Mouse (Mus musculus) embryonic facial prominence, embryonic 11.5 days (tissue): ENCODE results near the gene Appl2. TPM values are rescaled to one million over a fixed set of nuclear protein-coding genes. Genes with fewer than 3 reads are reported as not detected.

Source experiments
- ATAC-seq: fragments of 200-750 bp; cut with Nextera tagmentation; replicated peaks from 2 replicates; pipeline ENCODE4 v1.8.0; 2017; ENCODE audit warnings: low read depth; ENCODE audit not compliant: insufficient number of reproducible peaks, low FRiP score, low TSS enrichment
- DNase-seq: peaks from one replicate; pipeline ENCODE4 v3.0.0-alpha.2; 2015; ENCODE audit warnings: low spot score
- H3K27ac ChIP-seq: fragments of 300-500 bp; sonication (generic); replicated peaks from 2 replicates; pipeline ENCODE4 v1.5.1; 2014; ENCODE audit warnings: mild to moderate bottlenecking, low read depth, low read length, control low read depth
- H3K27me3 ChIP-seq: fragments of 300-500 bp; sonication (generic); 2 replicates; pipeline ENCODE4 v1.6.1; 2014; ENCODE audit warnings: mild to moderate bottlenecking, low read length, moderate library complexity, mixed read lengths; ENCODE audit not compliant: control insufficient read depth, insufficient read depth
- H3K36me3 ChIP-seq: fragments of 300-500 bp; sonication (generic); replicated peaks from 2 replicates; pipeline ENCODE4 v1.6.1; 2014; ENCODE audit warnings: low read depth, mild to moderate bottlenecking, low read length, moderate library complexity, mixed read lengths; ENCODE audit not compliant: control insufficient read depth, insufficient read depth
- H3K4me1 ChIP-seq: fragments of 300-500 bp; sonication (generic); 2 replicates; pipeline ENCODE4 v1.6.1; 2014; ENCODE audit warnings: low read length, mixed read lengths; ENCODE audit not compliant: control insufficient read depth, insufficient read depth
- H3K4me2 ChIP-seq: fragments of 300-500 bp; sonication (generic); 2 replicates; pipeline ENCODE4 v1.6.1; 2014; ENCODE audit warnings: low read depth, mild to moderate bottlenecking, control low read depth, low read length, moderate library complexity
- H3K4me3 ChIP-seq: fragments of 300-500 bp; sonication (generic); 2 replicates; pipeline ENCODE4 v1.5.1; 2014; ENCODE audit warnings: low read depth, low read length, control low read depth
- H3K9ac ChIP-seq: fragments of 300-500 bp; sonication (generic); replicated peaks from 2 replicates; pipeline ENCODE4 v1.6.1; 2014; ENCODE audit warnings: mild to moderate bottlenecking, control low read depth, low read length
- H3K9me3 ChIP-seq: fragments of 300-500 bp; sonication (generic); replicated peaks from 2 replicates; pipeline ENCODE4 v1.6.1; 2016; ENCODE audit warnings: mild to moderate bottlenecking, low read length, inconsistent platforms, mixed read lengths; ENCODE audit not compliant: control insufficient read depth
- WGBS: fragments of 180-500 bp; shearing (Covaris S2); extraction: QIAGEN DNeasy Blood & Tissue Kit; methylation state at CpG from one replicate; pipeline ENCODE4 v1.1.7; 2014; 5-methylcytosine and 5-hydroxymethylcytosine counted together
- polyA plus RNA-seq: library from polyadenylated mRNA; unstranded; fragments of >200 nt; fragmentation: Nextera tagmentation; extraction: Ambion mirVana; gene quantifications from 2 replicates; pipeline ENCODE4 v1.2.1, GENCODE M21; 2014

Gene Appl2
- 41.8 and 43.2 TPM in 2 replicates for polyA plus RNA-seq

GRCm38 (mm10) chr10:83648131-83649020 is at the start of gene Appl2:
Appl2 (minus strand) TSS chr10:83648738.
- no peaks in the 10 kb centered on the region for H3K36me3 ChIP-seq
- no peak within 1 kb of the TSS for H3K27ac ChIP-seq

GRCm38 (mm10) chr10:83696226-83696625 is 47.7 kb upstream of the Appl2 start:
- Histone ChIP-seq H3K36me3 (no peaks in the 10 kb centered on the region), H3K9me3 (no peaks in the 10 kb centered on the region), H3K4me3 (no peak overlapping the region), H3K27me3 (no peaks in the 10 kb centered on the region), H3K9ac (no peak overlapping the region), H3K4me2 (no peak overlapping the region), H3K27ac (no peak overlapping the region), H3K4me1 (no peaks in the 10 kb centered on the region)
- no peak for DNase-seq
- no peak for ATAC-seq
- 82% methylated on average over 4 of the region's 4 CpGs for WGBS

More at GRCm38 (mm10) chr10:83648131-83649020, at the start of gene Appl2:
- Histone ChIP-seq H3K9me3 (no peaks in the 10 kb centered on the region), H3K9ac (peak within 1 kb of the TSS; percentile 77), H3K4me1 (no peaks in the 10 kb centered on the region), H3K4me2 (peak within 1 kb of the TSS; percentile 57), H3K4me3 (peak within 1 kb of the TSS; percentile 86), H3K27me3 (no peaks in the 10 kb centered on the region)
- DNase-seq (peak; percentile 89), ATAC-seq (peak; percentile 98)
- WGBS: under 1% methylated on average over 59 of the region's 59 CpGs

GRCm38 (mm10) chr10:83692175-83692895 is 43.8 kb upstream of the Appl2 start:
- Histone ChIP-seq H3K4me2 (no peak overlapping the region), H3K27ac (no peak overlapping the region), H3K9me3 (no peaks in the 10 kb centered on the region), H3K4me3 (no peak overlapping the region), H3K4me1 (no peaks in the 10 kb centered on the region), H3K27me3 (no peaks in the 10 kb centered on the region), H3K36me3 (no peaks in the 10 kb centered on the region), H3K9ac (no peak overlapping the region)
- DNase-seq: no peak
- ATAC-seq: no peak
- WGBS: 88% methylated on average over 11 of the region's 11 CpGs

GRCm38 (mm10) chr10:83688215-83688614 is 39.7 kb upstream of the Appl2 start:
- DNase-seq (no peak), ATAC-seq (no peak)
- H3K27ac ChIP-seq: no peak overlapping the region
- H3K4me2 ChIP-seq: no peak overlapping the region
- no peak overlapping the region for H3K4me3 ChIP-seq
- no peaks in the 10 kb centered on the region for H3K9me3 ChIP-seq
- no peak overlapping the region for H3K9ac ChIP-seq
- H3K27me3 ChIP-seq: no peaks in the 10 kb centered on the region
- no peaks in the 10 kb centered on the region for H3K36me3 ChIP-seq
- WGBS: 100% methylated on average over 2 of the region's 2 CpGs
- H3K4me1 ChIP-seq: no peaks in the 10 kb centered on the region

GRCm38 (mm10) chr10:83681334-83681733 is 32.8 kb upstream of the Appl2 start:
- no peaks in the 10 kb centered on the region for H3K36me3 ChIP-seq
- DNase-seq (no peak), ATAC-seq (no peak)
- 90% methylated on average over 12 of the region's 12 CpGs for WGBS
- H3K27ac ChIP-seq: no peak overlapping the region
- no peak overlapping the region for H3K4me2 ChIP-seq
- no peak overlapping the region for H3K9ac ChIP-seq
- no peaks in the 10 kb centered on the region for H3K4me1 ChIP-seq
- no peaks in the 10 kb centered on the region for H3K9me3 ChIP-seq
- H3K27me3 ChIP-seq: no peaks in the 10 kb centered on the region
- no peak overlapping the region for H3K4me3 ChIP-seq

- no peak overlapping the region for H3K4me2 ChIP-seq
- H3K9me3 ChIP-seq: no peaks in the 10 kb centered on the region
- H3K9ac ChIP-seq: no peak overlapping the region
- 89% methylated on average over 4 of the region's 4 CpGs for WGBS
- no peaks in the 10 kb centered on the region for H3K27me3 ChIP-seq
- no peak for ATAC-seq
- no peak for DNase-seq
- no peak overlapping the region for H3K27ac ChIP-seq
- no peaks in the 10 kb centered on the region for H3K4me1 ChIP-seq
- H3K36me3 ChIP-seq: no peaks in the 10 kb centered on the region
- no peak overlapping the region for H3K4me3 ChIP-seq
Observed at GRCm38 (mm10) chr10:83666556-83666955, 18.0 kb upstream of the Appl2 start.

- Histone ChIP-seq H3K27me3 (no peaks in the 10 kb centered on the region), H3K4me2 (no peak overlapping the region), H3K9me3 (no peaks in the 10 kb centered on the region), H3K36me3 (no peaks in the 10 kb centered on the region), H3K4me3 (no peak overlapping the region), H3K4me1 (no peaks in the 10 kb centered on the region), H3K27ac (no peak overlapping the region), H3K9ac (no peak overlapping the region)
- ATAC-seq (no peak), DNase-seq (peak; percentile 6)
- 84% methylated on average over 8 of the region's 8 CpGs for WGBS
Observed at GRCm38 (mm10) chr10:83661925-83662324, 13.4 kb upstream of the Appl2 start.

- WGBS: 62% methylated on average over 4 of the region's 4 CpGs
- Histone ChIP-seq H3K36me3 (no peaks in the 10 kb centered on the region), H3K9ac (no peak overlapping the region), H3K4me3 (no peak overlapping the region), H3K9me3 (no peaks in the 10 kb centered on the region), H3K27me3 (no peaks in the 10 kb centered on the region), H3K27ac (no peak overlapping the region), H3K4me2 (no peak overlapping the region), H3K4me1 (no peaks in the 10 kb centered on the region)
- no peak for ATAC-seq
- peak; percentile 9 for DNase-seq
Observed at GRCm38 (mm10) chr10:83660605-83661004, 12.1 kb upstream of the Appl2 start.
